Mouse (Mus musculus): ENCODE measurements around the gene Fa2h.
A peak's percentile ranks its signal among the peaks of the same experiment; 100 is the strongest.

The Fa2h gene

GRCm38 (mm10) chr8:111393391-111394363 is at the start of gene Fa2h:
Fa2h (minus strand) TSS chr8:111393824.
- DNase-seq (ENCODE audit: low read depth, low spot score), result peak; percentile 52

DNA sequence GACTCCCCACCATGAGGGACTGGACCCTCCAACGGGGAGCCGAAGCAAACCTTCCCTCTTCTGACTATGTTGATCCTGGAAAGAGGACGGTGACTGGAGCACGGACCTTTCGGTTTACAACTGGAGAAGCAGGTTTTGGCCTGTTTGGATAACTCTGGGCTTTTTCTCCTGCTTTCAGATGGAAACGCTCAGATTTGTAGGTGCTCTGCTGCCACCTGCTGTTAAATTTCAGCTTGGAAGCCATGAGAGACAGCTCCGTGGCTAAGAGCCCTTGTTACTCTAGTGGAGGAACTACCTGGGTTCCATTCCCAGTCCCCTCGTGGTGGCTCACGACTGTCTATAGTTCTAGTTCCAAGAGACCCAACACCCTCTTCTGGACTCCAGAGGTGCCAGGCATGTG is 45.6 kb upstream of the Fa2h start:
- peak; percentile 80 for DNase-seq (ENCODE audit: low read depth, low spot score)

DNA sequence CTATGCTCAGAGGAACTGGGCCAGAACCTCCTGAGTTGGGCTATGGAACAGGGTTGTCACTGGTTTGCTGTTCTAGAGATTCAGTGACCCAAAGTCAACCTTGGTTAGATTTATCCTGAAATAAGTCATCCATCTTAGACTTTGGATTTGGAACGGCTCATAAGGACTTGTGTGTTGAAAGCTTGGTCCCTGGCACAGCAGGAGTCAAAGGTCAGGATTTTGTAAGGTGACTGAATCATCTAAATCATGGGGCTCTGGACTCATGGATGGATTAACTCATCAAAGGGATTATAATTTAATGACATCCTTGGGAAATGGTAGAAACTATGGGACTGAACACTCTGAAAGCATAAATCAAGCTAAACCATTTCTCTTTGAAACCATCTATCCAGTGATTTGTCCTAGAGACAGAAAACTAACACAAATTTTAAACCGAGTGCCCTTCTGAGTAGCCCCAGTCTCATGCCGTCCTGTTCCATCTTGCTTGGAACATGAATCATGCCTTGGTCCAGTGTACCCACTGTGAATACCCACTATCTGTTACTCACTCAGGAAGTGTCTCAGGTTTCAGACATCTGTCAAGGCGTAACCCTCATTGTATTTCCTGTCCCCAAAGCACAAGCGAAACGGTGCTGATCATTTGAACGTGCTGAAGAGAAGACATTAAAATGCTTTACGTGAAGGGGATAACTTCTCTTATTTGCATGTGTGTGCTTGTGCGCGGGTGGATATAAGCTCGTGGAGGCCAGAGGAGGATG is 41.6 kb upstream of the Fa2h start:
- no peak for DNase-seq (ENCODE audit: low read depth, low spot score)

DNA sequence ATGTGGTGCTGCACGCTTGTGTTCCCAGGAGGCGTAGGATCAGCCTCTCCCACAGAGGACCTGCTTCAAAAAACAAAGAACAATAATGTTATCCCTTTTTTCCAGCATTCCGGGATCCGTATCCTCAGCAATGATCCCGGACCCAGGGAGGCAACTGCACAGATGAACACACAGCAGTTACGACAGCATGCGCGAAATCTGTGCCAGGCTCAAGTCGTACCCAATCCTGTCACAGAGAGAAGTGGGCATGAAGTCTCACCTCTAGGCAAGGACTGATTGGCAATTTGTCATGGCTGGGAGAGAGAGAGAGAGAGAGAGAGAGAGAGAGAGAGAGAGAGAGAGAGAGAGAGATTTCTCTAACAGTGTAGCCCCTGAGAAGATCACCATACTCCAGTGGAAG is 31.0 kb upstream of the Fa2h start:
- DNase-seq (ENCODE audit: low read depth, low spot score), result no peak

GRCm38 (mm10) chr8:111424181-111424580 is 30.6 kb upstream of the Fa2h start:
- no peak for DNase-seq (ENCODE audit: low read depth, low spot score)

- DNase-seq (ENCODE audit: low read depth, low spot score), result no peak
Measured at GRCm38 (mm10) chr8:111422614-111423013, 29.0 kb upstream of the Fa2h start.

- DNase-seq (ENCODE audit: low read depth, low spot score), result no peak
Measured at GRCm38 (mm10) chr8:111419171-111419570, 25.5 kb upstream of the Fa2h start.

GRCm38 (mm10) chr8:111418601-111419000 is 25.0 kb upstream of the Fa2h start:
- no peak for DNase-seq (ENCODE audit: low read depth, low spot score)

DNA sequence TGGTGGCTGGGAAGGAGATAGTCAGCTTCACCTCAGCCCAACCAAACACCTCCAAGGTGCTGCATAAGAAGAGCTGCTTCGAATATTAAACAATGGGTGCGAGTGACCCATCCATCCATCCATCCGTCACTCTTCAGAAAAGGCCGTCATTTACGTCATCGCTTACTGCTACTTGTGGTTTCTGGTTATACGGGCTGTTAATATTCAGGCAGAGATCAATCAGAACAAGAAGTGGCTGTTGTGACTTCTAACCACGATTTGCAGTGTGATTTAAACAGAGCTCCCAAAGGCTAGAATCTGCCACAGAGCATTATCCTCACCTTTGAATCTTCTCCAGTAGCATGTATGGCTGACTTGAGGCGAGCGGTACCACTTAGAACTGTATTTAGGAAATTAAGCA is 23.6 kb upstream of the Fa2h start:
- no peak for DNase-seq (ENCODE audit: low read depth, low spot score)

GRCm38 (mm10) chr8:111403391-111403790 is 9.8 kb upstream of the Fa2h start:
- no peak for DNase-seq (ENCODE audit: low read depth, low spot score)

- no peak for DNase-seq (ENCODE audit: low read depth, low spot score)
Measured at GRCm38 (mm10) chr8:111391268-111391667, 2.4 kb downstream of the Fa2h start.

DNA sequence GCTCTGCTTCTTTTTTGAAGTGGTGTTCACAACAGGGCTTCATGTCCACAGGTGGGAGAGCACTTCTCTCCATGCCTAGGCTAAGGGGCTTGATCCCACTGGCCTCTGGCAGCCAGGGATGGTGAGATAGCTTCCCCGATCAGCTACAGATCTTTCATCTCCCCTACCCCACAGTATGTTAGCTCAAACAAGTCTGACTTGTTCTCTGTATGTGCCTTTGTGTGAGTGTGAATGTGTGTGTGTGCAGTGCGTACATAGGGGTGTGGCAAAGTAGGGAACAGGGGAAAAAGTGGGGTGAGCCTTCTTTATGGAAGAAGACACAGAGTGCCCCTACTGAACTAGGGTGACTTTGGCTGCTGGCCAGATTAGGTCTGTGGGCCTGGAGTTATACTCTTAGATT is 2.8 kb downstream of the Fa2h start:
- no peak for DNase-seq (ENCODE audit: low read depth, low spot score)

DNA sequence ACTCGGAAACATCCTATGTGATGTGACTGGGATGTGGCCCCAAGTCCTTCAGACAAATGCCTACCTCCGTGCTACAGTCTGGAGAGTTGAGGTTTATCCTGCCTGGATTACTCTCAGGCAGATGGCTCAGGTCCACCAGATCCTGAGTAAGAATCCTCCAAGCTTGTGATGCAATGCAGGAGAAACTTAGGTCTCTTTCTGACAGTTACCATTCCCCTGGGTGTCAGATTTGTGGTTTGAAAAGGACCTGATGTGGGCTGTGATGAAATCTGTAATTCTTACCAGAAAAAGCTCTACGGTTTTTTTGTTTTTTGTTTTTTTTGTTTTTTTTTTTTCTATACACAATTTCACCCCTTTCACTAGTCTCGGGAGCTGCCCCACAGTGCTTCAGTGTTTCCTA is 4.0 kb downstream of the Fa2h start:
- DNase-seq (ENCODE audit: low read depth, low spot score), result no peak

GRCm38 (mm10) chr8:111385915-111386314 is 7.7 kb downstream of the Fa2h start:
- DNase-seq (ENCODE audit: low read depth, low spot score), result no peak

- no peak for DNase-seq (ENCODE audit: low read depth, low spot score)
Measured at GRCm38 (mm10) chr8:111384628-111385027, 9.0 kb downstream of the Fa2h start.

GRCm38 (mm10) chr8:111375192-111375591 is 18.4 kb downstream of the Fa2h start:
- DNase-seq (ENCODE audit: low read depth, low spot score), result no peak

DNA sequence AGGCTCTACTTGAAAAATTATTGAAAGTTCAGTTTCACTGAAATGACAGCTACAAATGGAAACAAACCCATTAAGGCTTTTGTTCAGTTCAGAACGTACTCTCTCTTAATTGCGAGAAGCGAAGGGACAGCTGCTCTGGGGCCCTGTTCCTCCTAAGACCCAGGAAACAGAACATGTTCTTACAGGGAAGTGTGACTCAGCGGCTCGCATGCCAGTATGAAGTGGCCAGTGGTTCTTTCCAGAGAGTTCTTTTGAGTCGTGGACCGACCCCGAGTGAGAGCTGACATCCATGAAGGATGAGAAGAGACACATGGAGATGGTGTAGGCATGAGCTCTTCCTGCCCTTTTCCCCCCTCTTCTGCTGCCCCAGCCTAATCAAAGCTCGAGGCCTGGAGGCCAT is 23.9 kb downstream of the Fa2h start:
- no peak for DNase-seq (ENCODE audit: low read depth, low spot score)

- DNase-seq (ENCODE audit: low read depth, low spot score), result no peak
Measured at GRCm38 (mm10) chr8:111367350-111367749, 26.3 kb downstream of the Fa2h start.

GRCm38 (mm10) chr8:111366610-111367234 is 26.9 kb downstream of the Fa2h start:
- DNase-seq (ENCODE audit: low read depth, low spot score), result peak; percentile 24

- no peak for DNase-seq (ENCODE audit: low read depth, low spot score)
Measured at GRCm38 (mm10) chr8:111363489-111363888, 30.1 kb downstream of the Fa2h start.

- DNase-seq (ENCODE audit: low read depth, low spot score), result no peak
Measured at GRCm38 (mm10) chr8:111360579-111361209, 32.9 kb downstream of the Fa2h start.

GRCm38 (mm10) chr8:111359936-111360335 is 33.7 kb downstream of the Fa2h start:
- DNase-seq (ENCODE audit: low read depth, low spot score), result no peak

Data from WW6 (cell line).